Mouse (Mus musculus) spleen, adult 12 weeks (tissue): ENCODE measurements around the gene Dgkg.

Experiments used
- DNase-seq: peaks from one replicate; pipeline ENCODE4 v3.0.0; 2022; ENCODE audit warnings: low spot score

The Dgkg gene

DNA sequence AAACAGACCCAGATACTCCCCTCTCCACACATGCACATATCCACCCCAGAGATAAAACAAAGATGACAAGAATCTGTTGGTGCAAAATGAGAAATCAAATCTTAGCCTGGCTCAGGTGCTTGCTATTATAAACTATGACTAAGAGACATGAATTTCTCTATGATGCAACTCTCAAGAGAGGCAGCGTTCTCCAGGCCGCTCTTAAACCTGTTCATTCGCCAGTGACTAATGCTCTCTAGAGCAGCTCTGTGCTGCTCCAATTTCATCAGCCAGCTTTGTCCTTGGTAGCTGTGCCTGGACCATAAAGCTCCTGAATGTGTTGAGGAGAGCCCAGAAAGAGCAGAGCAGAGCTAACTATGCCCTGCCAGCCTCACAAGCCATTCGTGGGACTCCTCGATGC is 222.5 kb downstream of the Dgkg start:
- no peak for DNase-seq

- no peak for DNase-seq
Measured at GRCm38 (mm10) chr16:22433944-22434343, 223.1 kb downstream of the Dgkg start.

- no peak for DNase-seq
Measured at GRCm38 (mm10) chr16:22431773-22432172, 225.2 kb downstream of the Dgkg start.

GRCm38 (mm10) chr16:22431335-22431734 is 225.7 kb downstream of the Dgkg start:
- DNase-seq: no peak

DNA sequence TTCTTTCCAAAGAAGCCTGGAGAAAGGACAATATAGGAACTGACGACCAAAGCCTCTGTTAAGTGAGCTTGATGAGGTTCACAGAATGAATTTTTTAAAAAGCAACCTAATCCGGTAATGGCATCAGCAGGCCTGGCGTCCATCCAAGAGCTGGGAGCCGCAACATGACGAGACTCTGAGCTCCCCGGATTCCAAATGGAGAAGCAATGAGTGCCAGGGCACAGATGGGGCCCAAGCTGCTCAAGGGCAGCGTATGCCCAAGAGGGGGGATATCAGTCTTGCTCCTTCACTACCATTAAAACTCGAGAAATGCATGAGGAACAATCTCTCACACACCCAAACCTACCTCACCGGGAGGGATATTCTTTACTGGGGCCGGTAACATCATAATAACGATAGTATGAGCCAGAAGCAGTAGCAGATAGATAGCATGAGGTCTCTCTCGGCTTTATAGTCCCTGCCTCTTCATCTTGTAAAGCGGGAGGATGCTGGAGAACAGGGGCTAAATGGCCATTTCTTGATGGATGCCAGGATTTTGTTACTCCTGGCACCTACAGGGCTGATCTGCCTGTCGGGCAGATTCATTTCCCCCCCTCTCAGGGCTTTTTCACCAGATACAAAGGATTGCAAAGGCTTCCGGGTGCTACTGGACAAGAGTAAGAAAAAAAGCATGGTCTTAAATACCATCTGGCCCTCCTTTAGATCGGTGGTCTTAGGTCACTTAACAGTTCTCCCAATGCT is 226.6 kb downstream of the Dgkg start:
- no peak for DNase-seq

GRCm38 (mm10) chr16:22429377-22429776 is 227.6 kb downstream of the Dgkg start:
- no peak for DNase-seq

DNA sequence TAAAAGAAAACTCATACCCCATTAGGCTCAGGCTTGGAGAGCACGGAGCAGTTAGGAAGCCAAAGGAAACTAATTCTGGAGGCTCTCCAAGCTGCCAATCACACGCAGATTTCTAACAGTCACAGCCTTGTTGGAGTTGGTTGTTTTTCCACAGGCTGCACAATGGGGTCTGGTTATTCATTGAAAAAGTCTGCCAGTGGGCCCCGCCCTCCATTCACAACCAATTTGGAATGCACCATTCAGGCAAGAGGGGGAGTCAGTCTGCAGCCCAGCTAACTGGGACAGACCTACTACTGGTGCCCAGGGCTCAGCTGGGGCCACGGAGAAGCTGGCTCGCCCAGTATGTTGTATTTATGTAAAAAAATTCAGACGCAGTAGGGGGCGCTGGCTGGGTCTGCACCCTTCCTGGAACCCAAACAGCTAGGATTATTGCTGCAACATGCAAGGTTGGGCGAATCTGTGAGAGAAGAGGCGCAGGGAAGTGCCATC is 228.1 kb downstream of the Dgkg start:
- no peak for DNase-seq

- no peak for DNase-seq
Measured at GRCm38 (mm10) chr16:22426866-22427265, 230.2 kb downstream of the Dgkg start.

- DNase-seq: no peak
Measured at GRCm38 (mm10) chr16:22422256-22422655, 234.8 kb downstream of the Dgkg start.
